Mouse (Mus musculus) splenic B cell, adult 2 months (primary cell): ENCODE measurements around the gene Ppm1b.

Source experiments
- DNase-seq: peaks from one replicate; pipeline ENCODE4 v3.0.0-alpha.2; 2011; ENCODE audit warnings: low read depth, low spot score
- H3K27me3 ChIP-seq: 2 replicates; pipeline ENCODE4 v1.6.1; 2012; ENCODE audit warnings: mild to moderate bottlenecking, low read length, moderate library complexity, mixed read lengths; ENCODE audit not compliant: control insufficient read depth, poor library complexity, insufficient read depth, severe bottlenecking
- H3K36me3 ChIP-seq: 2 replicates; pipeline ENCODE4 v1.6.1; 2012; ENCODE audit warnings: mild to moderate bottlenecking, low read length, moderate library complexity, mixed read lengths; ENCODE audit not compliant: control insufficient read depth, poor library complexity, insufficient read depth, severe bottlenecking

Ppm1b gene

DNA sequence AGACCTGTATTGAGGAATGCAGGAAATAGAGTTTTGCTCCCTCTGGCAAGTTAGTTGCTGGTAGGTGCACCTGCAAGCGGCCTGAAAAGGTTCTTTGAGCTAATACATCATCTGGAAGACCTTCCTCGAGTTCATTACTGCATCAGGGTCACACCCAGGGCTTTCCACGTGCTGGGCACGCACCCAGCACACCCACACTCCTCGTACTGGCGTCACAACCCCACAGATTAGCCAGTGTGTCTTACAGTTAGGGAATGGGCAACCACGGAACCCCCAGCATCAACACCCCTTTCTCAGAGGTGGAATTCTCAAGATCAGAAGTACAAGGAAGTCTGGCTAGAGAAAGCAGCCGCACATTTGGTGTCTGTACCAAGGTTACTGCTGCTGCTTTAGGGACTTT lies 67.7 kb downstream of the Ppm1b start:
- no peak for DNase-seq
- Histone ChIP-seq H3K36me3 (no peaks in the 10 kb centered on the region), H3K27me3 (no peaks in the 10 kb centered on the region)

- no peak for DNase-seq
- H3K36me3 ChIP-seq: no peaks in the 10 kb centered on the region
- no peaks in the 10 kb centered on the region for H3K27me3 ChIP-seq
These were observed 68.6 kb downstream of the Ppm1b start for GRCm38 (mm10) chr17:85025151-85025550.

DNA sequence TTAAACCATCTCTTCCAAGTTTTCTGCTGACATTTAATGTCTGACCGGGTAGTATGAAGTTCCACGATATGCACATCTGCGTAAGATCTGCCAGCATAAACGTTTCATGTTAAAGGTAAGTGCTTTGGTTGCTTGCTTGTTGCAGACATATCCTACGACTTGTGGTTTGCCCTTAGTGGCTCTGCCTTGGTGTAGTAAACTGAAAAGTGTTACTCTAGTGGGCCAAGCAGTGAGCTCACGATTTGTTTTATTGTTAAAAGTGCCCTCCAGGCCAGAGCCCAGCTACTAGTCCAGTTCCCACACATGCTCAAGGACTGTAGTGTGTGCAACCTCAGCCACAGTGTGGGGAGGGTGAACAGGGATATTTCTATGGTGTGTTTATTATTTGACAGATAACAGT lies 69.9 kb downstream of the Ppm1b start:
- no peaks in the 10 kb centered on the region for H3K36me3 ChIP-seq
- DNase-seq: no peak
- no peaks in the 10 kb centered on the region for H3K27me3 ChIP-seq

- Histone ChIP-seq H3K27me3 (no peaks in the 10 kb centered on the region), H3K36me3 (no peaks in the 10 kb centered on the region)
- DNase-seq: no peak
These were observed 70.7 kb downstream of the Ppm1b start for GRCm38 (mm10) chr17:85027247-85027646.

DNA sequence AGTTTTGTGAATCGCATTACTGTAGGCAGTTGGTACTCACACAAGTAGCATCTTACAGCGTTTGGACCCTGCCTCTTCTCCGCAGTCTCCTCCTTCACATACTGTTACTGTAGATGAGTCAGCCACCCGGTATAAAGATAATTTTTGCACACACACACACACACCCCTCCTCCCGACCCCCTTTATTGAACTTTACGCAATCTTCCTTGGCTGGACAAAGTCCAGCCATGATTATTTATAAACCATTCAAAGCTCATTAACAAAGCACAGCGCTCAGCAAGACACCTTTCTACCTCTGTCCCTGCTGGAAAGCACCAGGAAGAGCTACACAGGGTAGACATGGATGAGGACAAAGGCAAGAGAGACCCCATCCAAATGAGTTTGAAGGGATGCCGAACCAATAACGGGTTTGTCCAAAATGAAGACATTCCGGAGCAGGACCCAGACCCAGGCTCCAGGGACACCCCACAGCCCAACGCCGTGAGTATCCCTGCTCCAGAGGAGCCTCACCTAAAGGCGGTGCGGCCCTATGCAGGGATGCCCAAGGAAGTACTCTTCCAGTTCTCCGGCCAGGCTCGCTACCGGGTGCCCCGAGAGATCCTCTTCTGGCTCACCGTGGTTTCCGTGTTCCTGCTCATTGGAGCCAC lies 71.7 kb downstream of the Ppm1b start, which contains the start of gene Slc3a1:
Slc3a1 (plus strand) TSS at position 284 of the 647 bp plus-strand sequence.
- no peak for DNase-seq
- Histone ChIP-seq H3K36me3 (no peaks in the 10 kb centered on the region), H3K27me3 (no peaks in the 10 kb centered on the region)

- Histone ChIP-seq H3K36me3 (no peaks in the 10 kb centered on the region), H3K27me3 (no peaks in the 10 kb centered on the region)
- no peak for DNase-seq
These were observed 72.3 kb downstream of the Ppm1b start for GRCm38 (mm10) chr17:85028797-85029196.

DNA sequence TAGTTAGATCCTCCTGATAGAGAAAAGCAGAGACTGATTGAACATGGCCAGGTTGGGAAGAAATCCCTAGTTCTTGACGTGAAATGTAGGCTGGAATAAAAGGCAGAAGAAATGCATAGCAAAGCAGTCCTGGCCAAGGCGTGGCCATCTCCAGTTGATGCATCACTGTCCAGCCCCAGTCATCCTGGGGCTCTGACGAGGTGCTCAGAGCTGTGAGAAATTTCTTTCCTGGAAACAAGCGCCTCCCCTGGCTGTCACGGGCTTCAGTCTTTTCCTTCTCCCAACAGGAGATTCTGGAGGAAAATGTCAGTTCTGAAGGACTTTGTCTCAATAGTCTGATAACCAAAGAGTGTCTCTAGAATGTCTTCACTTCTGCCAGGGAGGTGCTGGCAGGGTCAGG lies 74.1 kb downstream of the Ppm1b start:
- Histone ChIP-seq H3K36me3 (no peaks in the 10 kb centered on the region), H3K27me3 (no peaks in the 10 kb centered on the region)
- no peak for DNase-seq

DNA sequence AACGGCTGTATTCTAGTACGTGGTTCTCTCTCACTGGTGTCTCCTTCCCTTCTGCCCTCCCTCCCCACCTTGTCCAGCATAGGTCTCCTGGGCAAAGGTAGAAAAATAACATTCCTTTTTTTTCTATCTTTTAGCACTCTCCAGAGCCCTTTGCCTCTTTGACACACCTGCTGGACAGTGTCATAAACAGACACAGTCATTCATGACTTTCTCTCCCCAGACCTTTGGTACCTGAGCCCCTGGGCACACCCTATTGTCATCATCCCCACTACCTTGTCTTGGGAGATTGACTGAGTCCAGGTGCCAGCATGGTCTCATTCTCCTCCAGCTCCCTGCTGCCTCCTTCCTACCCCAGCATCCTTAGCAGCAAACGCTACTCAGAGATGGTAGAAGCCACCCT lies 76.5 kb downstream of the Ppm1b start:
- no peaks in the 10 kb centered on the region for H3K36me3 ChIP-seq
- H3K27me3 ChIP-seq: no peaks in the 10 kb centered on the region
- no peak for DNase-seq

- DNase-seq: no peak
- no peaks in the 10 kb centered on the region for H3K36me3 ChIP-seq
- H3K27me3 ChIP-seq: no peaks in the 10 kb centered on the region
These were observed 77.5 kb downstream of the Ppm1b start for GRCm38 (mm10) chr17:85034068-85034467.

- no peak for DNase-seq
- no peaks in the 10 kb centered on the region for H3K36me3 ChIP-seq
These were observed 81.3 kb downstream of the Ppm1b start for GRCm38 (mm10) chr17:85037855-85038254.

GRCm38 (mm10) chr17:85038311-85038710 lies 81.8 kb downstream of the Ppm1b start:
- Histone ChIP-seq H3K36me3 (no peaks in the 10 kb centered on the region), H3K27me3 (no peaks in the 10 kb centered on the region)
- no peak for DNase-seq

More at GRCm38 (mm10) chr17:85037855-85038254, 81.3 kb downstream of the Ppm1b start:
- no peaks in the 10 kb centered on the region for H3K27me3 ChIP-seq

GRCm38 (mm10) chr17:85038761-85039160 lies 82.2 kb downstream of the Ppm1b start:
- no peaks in the 10 kb centered on the region for H3K36me3 ChIP-seq
- DNase-seq: no peak

GRCm38 (mm10) chr17:85040913-85041312 lies 84.4 kb downstream of the Ppm1b start:
- Histone ChIP-seq H3K36me3 (no peaks in the 10 kb centered on the region), H3K27me3 (no peaks in the 10 kb centered on the region)
- no peak for DNase-seq

More at GRCm38 (mm10) chr17:85038761-85039160, 82.2 kb downstream of the Ppm1b start:
- no peaks in the 10 kb centered on the region for H3K27me3 ChIP-seq

- Histone ChIP-seq H3K36me3 (no peaks in the 10 kb centered on the region), H3K27me3 (no peaks in the 10 kb centered on the region)
- DNase-seq: no peak
These were observed 85.9 kb downstream of the Ppm1b start for GRCm38 (mm10) chr17:85042419-85042818.

- H3K27me3 ChIP-seq: no peaks in the 10 kb centered on the region
- H3K36me3 ChIP-seq: no peaks in the 10 kb centered on the region
- no peak for DNase-seq
These were observed 86.9 kb downstream of the Ppm1b start for GRCm38 (mm10) chr17:85043404-85043816.

DNA sequence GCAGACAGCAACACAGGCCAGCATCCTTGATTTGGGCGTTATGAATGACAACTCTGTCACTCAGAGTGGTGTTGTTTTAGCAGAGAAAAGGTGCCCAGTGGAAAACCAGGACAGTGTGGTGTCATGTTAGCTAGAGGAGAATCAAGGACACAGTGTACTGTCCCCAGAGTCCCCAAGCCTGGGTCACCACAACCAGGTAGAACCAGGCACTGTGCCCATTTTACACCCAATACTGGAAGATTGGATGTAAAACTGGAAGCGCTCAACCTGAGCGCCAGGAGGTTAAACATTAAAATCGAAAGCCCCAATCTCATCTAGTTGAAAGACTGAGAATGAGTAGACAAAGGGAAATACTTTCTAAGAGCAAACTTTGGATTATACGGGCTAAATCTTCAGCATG lies 87.9 kb downstream of the Ppm1b start:
- DNase-seq: no peak
- Histone ChIP-seq H3K27me3 (no peaks in the 10 kb centered on the region), H3K36me3 (no peaks in the 10 kb centered on the region)
